Mouse (Mus musculus) midbrain, embryonic 14.5 days (tissue): ENCODE measurements around the gene Sdccag8. TPM values are rescaled to one million over a fixed set of nuclear protein-coding genes. Genes with fewer than 3 reads are reported as not detected.
"Not testable (repeated sequence)": the region's sequence is repeated elsewhere in the genome, so short reads cannot be mapped to it uniquely, and the experiment has no call there.

ENCODE experiments used
- ATAC-seq: fragments of 200-750 bp; cut with Nextera tagmentation; 2 replicates; pipeline ENCODE4 v1.8.0; 2017; ENCODE audit warnings: moderate number of reproducible peaks, moderate library complexity; ENCODE audit not compliant: low FRiP score, low TSS enrichment
- DNase-seq: peaks from one replicate; pipeline ENCODE4 v3.0.0-alpha.2; 2015
- H3K27ac ChIP-seq: fragments of 300-500 bp; sonication (generic); replicated peaks from 2 replicates; pipeline ENCODE4 v1.5.1; 2014; ENCODE audit warnings: mild to moderate bottlenecking, low read depth, low read length, moderate library complexity
- H3K27me3 ChIP-seq: fragments of 300-500 bp; sonication (generic); 2 replicates; pipeline ENCODE4 v1.6.1; 2014; ENCODE audit warnings: low read length, control low read depth, mixed read lengths; ENCODE audit not compliant: control insufficient read depth, insufficient read depth
- H3K36me3 ChIP-seq: fragments of 300-500 bp; sonication (generic); 2 replicates; pipeline ENCODE4 v1.6.1; 2014; ENCODE audit warnings: low read length, control low read depth; ENCODE audit not compliant: control insufficient read depth, insufficient read depth
- H3K4me1 ChIP-seq: fragments of 300-500 bp; sonication (generic); 2 replicates; pipeline ENCODE4 v1.6.1; 2014; ENCODE audit warnings: mild to moderate bottlenecking, antibody characterized with exemption, low read length, control low read depth; ENCODE audit not compliant: control insufficient read depth, insufficient read depth
- H3K4me2 ChIP-seq: fragments of 300-500 bp; sonication (generic); 2 replicates; pipeline ENCODE4 v1.6.1; 2014; ENCODE audit warnings: mild to moderate bottlenecking, low read length, moderate library complexity
- H3K4me3 ChIP-seq: fragments of 300-500 bp; sonication (generic); replicated peaks from 2 replicates; pipeline ENCODE4 v1.5.1; 2014; ENCODE audit warnings: low read depth, low read length
- H3K9ac ChIP-seq: fragments of 300-500 bp; sonication (generic); replicated peaks from 2 replicates; pipeline ENCODE4 v1.6.1; 2014; ENCODE audit warnings: mild to moderate bottlenecking, low read length, moderate library complexity
- H3K9me3 ChIP-seq: fragments of 300-500 bp; sonication (generic); 2 replicates; pipeline ENCODE4 v1.6.1; 2016; ENCODE audit warnings: low read length, control low read depth, mixed read lengths; ENCODE audit not compliant: control insufficient read depth
- WGBS: fragments of 180-500 bp; shearing (Covaris S2); extraction: QIAGEN DNeasy Blood & Tissue Kit; methylation state at CpG from one replicate; pipeline ENCODE4 v1.1.7; 2014; 5-methylcytosine and 5-hydroxymethylcytosine counted together
- polyA plus RNA-seq: library from polyadenylated mRNA; unstranded; fragments of >200 nt; fragmentation: Nextera tagmentation; extraction: Ambion mirVana; gene quantifications from 2 replicates; pipeline ENCODE4 v1.2.1, GENCODE M21; 2014

Sdccag8 gene
- polyA plus RNA-seq, 1 experiment from 2014 or later, result 23.5 TPM

GRCm38 (mm10) chr1:176832607-176833006 is 18.1 kb downstream of the Sdccag8 start:
- H3K27ac ChIP-seq, result no peak overlapping the region
- H3K4me3 ChIP-seq, result no peak overlapping the region
- H3K4me1 ChIP-seq, result 0 out of 2 replicates have a peak, but pooled peaks cover 3% of the 10 kb centered on the region
- H3K9me3 ChIP-seq, result no peaks in the 10 kb centered on the region
- no peak overlapping the region for H3K4me2 ChIP-seq
- no peak overlapping the region for H3K9ac ChIP-seq
- peaks cover 13% of the 10 kb centered on the region; the same call in 1 of the 2 replicates for H3K36me3 ChIP-seq
- WGBS, result 87% methylated on average over 8 of the region's 8 CpGs
- ATAC-seq, result no peak
- peaks cover 4% of the 10 kb centered on the region for H3K27me3 ChIP-seq
- no peak for DNase-seq

GRCm38 (mm10) chr1:176833257-176833656 is 18.8 kb downstream of the Sdccag8 start:
- H3K27me3 ChIP-seq, result peaks cover 4% of the 10 kb centered on the region
- no peak overlapping the region for H3K4me3 ChIP-seq
- no peak overlapping the region for H3K9ac ChIP-seq
- H3K4me2 ChIP-seq, result no peak overlapping the region
- H3K27ac ChIP-seq, result no peak overlapping the region
- peaks cover 13% of the 10 kb centered on the region; the same call in 1 of the 2 replicates for H3K36me3 ChIP-seq
- DNase-seq (no peak), ATAC-seq (no peak)
- no peaks in the 10 kb centered on the region for H3K9me3 ChIP-seq
- 0 out of 2 replicates have a peak, but pooled peaks cover 3% of the 10 kb centered on the region for H3K4me1 ChIP-seq

GRCm38 (mm10) chr1:176833948-176834347 is 19.5 kb downstream of the Sdccag8 start:
- Histone ChIP-seq H3K4me2 (no peak overlapping the region), H3K27me3 (peaks cover 4% of the 10 kb centered on the region), H3K9ac (no peak overlapping the region), H3K4me3 (no peak overlapping the region), H3K36me3 (peaks cover 9% of the 10 kb centered on the region; the same call in 1 of the 2 replicates), H3K9me3 (no peaks in the 10 kb centered on the region), H3K4me1 (0 out of 2 replicates have a peak, but pooled peaks cover 3% of the 10 kb centered on the region), H3K27ac (no peak overlapping the region)
- ATAC-seq (no peak), DNase-seq (no peak)
- WGBS, result 92% methylated on average over 3 of the region's 3 CpGs

- H3K27ac ChIP-seq, result no peak overlapping the region
- H3K9ac ChIP-seq, result no peak overlapping the region
- peaks cover 4% of the 10 kb centered on the region for H3K27me3 ChIP-seq
- H3K4me3 ChIP-seq, result peak overlapping the region; percentile 31; the same call in 1 of the 2 replicates
- 48% methylated on average over 6 of the region's 6 CpGs for WGBS
- H3K4me1 ChIP-seq, result 0 out of 2 replicates have a peak, but pooled peaks cover 3% of the 10 kb centered on the region
- DNase-seq (peak; percentile 12), ATAC-seq (no peak)
- H3K4me2 ChIP-seq, result no peak overlapping the region; the same call in 1 of the 2 replicates
- no peaks in the 10 kb centered on the region for H3K9me3 ChIP-seq
- 0 out of 2 replicates have a peak, but pooled peaks cover 5% of the 10 kb centered on the region for H3K36me3 ChIP-seq
Measured at GRCm38 (mm10) chr1:176834880-176835279, 20.4 kb downstream of the Sdccag8 start.

GRCm38 (mm10) chr1:176835501-176836294 is 21.2 kb downstream of the Sdccag8 start:
- 0 out of 2 replicates have a peak, but pooled peaks cover 3% of the 10 kb centered on the region for H3K4me1 ChIP-seq
- no peaks in the 10 kb centered on the region for H3K9me3 ChIP-seq
- peak; percentile 49 for DNase-seq
- peak overlapping the region; percentile 63 for H3K4me2 ChIP-seq
- H3K4me3 ChIP-seq, result peak overlapping the region; percentile 31
- H3K9ac ChIP-seq, result peak overlapping the region; percentile 43; the same call in 1 of the 2 replicates
- H3K36me3 ChIP-seq, result 0 out of 2 replicates have a peak, but pooled peaks cover 5% of the 10 kb centered on the region
- H3K27me3 ChIP-seq, result peaks cover 4% of the 10 kb centered on the region
- ATAC-seq, result no peak
- H3K27ac ChIP-seq, result no peak overlapping the region
- 3% methylated on average over 41 of the region's 41 CpGs for whole genome bisulfite sequencing

GRCm38 (mm10) chr1:176836562-176836961 is 22.1 kb downstream of the Sdccag8 start:
- H3K9ac ChIP-seq, DNase-seq, H3K27ac ChIP-seq, H3K27me3 ChIP-seq, H3K4me1 ChIP-seq, ATAC-seq, H3K9me3 ChIP-seq, H3K4me2 ChIP-seq, H3K4me3 ChIP-seq, H3K36me3 ChIP-seq: not testable (repeated sequence)
- 72% methylated on average over 7 of the region's 7 CpGs for WGBS

GRCm38 (mm10) chr1:176845082-176845977 is 30.9 kb downstream of the Sdccag8 start:
- Histone ChIP-seq H3K36me3 (0 out of 2 replicates have a peak, but pooled peaks cover 10% of the 10 kb centered on the region), H3K4me1 (no peaks in the 10 kb centered on the region), H3K27ac (no peak overlapping the region), H3K9ac (no peak overlapping the region), H3K9me3 (no peaks in the 10 kb centered on the region), H3K4me3 (no peak overlapping the region), H3K27me3 (no peaks in the 10 kb centered on the region), H3K4me2 (no peak overlapping the region)
- no peak for DNase-seq
- 52% methylated on average over 17 of the region's 17 CpGs for WGBS
- no peak for ATAC-seq

- H3K9me3 ChIP-seq, result no peaks in the 10 kb centered on the region
- H3K36me3 ChIP-seq, result 0 out of 2 replicates have a peak, but pooled peaks cover 9% of the 10 kb centered on the region
- 69% methylated on average over 10 of the region's 10 CpGs for WGBS
- no peak overlapping the region for H3K4me3 ChIP-seq
- ATAC-seq, result peak; percentile 14; the same call in 1 of the 2 replicates
- H3K27me3 ChIP-seq, result no peaks in the 10 kb centered on the region
- H3K4me1 ChIP-seq, result no peaks in the 10 kb centered on the region
- no peak overlapping the region for H3K4me2 ChIP-seq
- H3K9ac ChIP-seq, result no peak overlapping the region
- peak; percentile 45 for DNase-seq
- no peak overlapping the region for H3K27ac ChIP-seq
Measured at GRCm38 (mm10) chr1:176847118-176847859, 32.8 kb downstream of the Sdccag8 start.
